Mouse (Mus musculus) embryo, embryonic 10 days (tissue): ENCODE measurements at regions not wholly inside any gene's neighbourhood (a gene's known extent, or its start where the extent isn't known, plus 50 kb on each side); places are given as distances from the start of the nearest gene placed in this dataset.

Experiments
- DNase-seq: peaks from one replicate; pipeline ENCODE4 v3.0.0-alpha.2; 2015; ENCODE audit warnings: low spot score

DNA sequence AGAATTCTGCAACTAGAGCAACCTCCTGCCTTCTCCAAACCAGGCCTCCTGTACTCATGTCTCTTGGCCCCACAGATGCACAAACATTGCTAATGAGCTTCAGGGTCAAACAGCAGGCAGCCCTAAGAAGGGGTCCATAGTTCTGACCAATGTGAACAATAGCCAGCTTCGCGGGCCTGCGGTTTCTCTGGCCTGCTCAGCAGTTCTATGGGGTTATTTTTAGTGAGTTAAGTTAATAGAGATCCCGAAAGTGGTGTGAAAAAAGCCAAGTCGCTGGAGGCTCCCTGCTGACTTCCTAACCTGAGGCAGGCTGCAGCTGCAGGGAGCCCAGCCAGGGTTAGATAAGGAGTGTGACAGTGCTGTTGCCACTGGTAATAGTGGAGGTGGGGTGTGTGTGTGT lies 106.6 kb downstream of the Pdcd6ip start:
- no peak for DNase-seq

- no peak for DNase-seq
Measured at GRCm38 (mm10) chr9:113587260-113587659, 120.8 kb downstream of the Pdcd6ip start.

DNA sequence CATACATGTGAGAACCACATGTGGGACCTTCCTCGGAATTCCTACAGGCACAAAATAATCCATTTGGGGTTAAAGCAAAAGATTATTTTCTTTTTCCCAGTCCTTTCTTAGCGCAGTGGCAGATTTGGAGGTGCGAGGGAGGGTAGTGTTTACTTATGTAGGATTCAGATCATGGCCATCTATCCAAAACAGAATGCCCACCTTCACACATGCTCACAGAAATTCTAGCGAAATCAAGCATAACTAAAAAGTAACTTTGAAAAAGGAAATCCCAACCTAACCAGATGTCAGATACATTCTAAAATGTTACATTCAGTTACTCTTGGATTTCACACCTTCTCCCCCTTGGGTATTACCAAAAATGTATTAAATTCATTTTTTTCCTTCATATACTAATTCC lies 121.6 kb downstream of the Pdcd6ip start:
- no peak for DNase-seq

GRCm38 (mm10) chr9:113578221-113578620 lies 129.8 kb downstream of the Pdcd6ip start:
- no peak for DNase-seq

GRCm38 (mm10) chr9:113568849-113569248 lies 139.2 kb downstream of the Pdcd6ip start:
- DNase-seq = no peak

DNA sequence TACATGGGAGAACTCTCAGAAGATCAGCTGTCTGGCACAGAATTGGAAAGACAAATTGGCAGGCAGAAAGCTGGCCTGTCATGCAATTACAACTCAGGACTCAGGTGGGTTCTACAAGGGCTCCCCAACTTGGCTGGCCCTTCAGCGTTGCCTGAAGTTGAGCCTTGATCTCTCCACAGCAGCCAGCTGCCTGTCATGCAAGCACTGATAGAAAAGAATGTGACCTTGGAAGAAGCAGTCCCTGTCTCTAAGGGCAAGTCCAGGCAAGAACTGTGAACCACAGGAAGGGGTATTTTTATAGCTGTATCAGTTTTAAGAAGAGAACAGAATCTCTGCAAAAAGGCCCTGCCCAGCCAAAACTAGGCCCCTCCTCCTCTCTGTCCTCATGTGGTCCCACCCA lies 140.4 kb downstream of the Pdcd6ip start:
- DNase-seq = no peak

DNA sequence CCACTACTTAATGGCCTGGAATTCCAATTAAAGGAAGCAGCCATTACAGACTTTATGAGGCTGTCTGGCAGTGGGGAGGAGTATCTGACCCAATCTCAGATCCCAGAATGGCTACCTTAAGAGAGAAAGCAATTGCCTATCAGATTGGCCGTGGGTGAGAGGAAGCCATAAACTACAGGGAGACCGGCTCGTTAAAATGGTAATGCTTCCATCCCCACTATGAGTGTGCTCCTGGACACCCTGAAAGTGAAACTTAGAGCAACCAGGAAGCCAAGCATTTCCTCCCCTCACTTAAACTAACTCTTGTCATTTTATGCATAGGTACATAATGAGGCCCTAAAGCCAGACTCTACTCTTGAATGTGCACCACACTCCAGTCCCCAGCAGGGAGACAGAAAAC lies 141.4 kb downstream of the Pdcd6ip start:
- no peak for DNase-seq

- no peak for DNase-seq
Measured at GRCm38 (mm10) chr9:113553911-113554310, 154.1 kb downstream of the Pdcd6ip start.

- no peak for DNase-seq
Measured at GRCm38 (mm10) chr9:113547458-113547857, 160.6 kb downstream of the Pdcd6ip start.

DNA sequence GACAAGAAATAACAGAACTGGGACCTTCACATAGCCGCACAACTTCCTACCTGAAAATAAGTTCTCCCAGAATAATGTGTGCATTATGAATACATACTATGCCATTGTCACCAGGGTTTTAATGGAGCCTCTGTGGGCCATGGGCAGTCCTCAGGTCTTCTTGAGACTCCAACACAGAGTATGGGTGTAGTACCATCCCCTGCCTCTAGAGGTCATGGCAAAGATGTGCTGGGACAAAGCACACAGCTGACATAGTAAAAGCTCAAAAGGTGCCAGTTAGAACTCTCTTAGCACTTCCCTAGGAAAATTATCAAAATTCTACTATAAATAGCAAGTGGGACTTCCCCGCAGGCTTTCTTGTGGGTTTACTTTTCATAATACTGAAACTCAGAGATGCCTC lies 179.5 kb downstream of the Pdcd6ip start:
- peak; percentile 75 for DNase-seq

- no peak for DNase-seq
Measured at GRCm38 (mm10) chr9:113524307-113524706, 183.8 kb downstream of the Pdcd6ip start.

- no peak for DNase-seq
Measured at GRCm38 (mm10) chr9:113523173-113523572, 184.9 kb downstream of the Pdcd6ip start.

DNA sequence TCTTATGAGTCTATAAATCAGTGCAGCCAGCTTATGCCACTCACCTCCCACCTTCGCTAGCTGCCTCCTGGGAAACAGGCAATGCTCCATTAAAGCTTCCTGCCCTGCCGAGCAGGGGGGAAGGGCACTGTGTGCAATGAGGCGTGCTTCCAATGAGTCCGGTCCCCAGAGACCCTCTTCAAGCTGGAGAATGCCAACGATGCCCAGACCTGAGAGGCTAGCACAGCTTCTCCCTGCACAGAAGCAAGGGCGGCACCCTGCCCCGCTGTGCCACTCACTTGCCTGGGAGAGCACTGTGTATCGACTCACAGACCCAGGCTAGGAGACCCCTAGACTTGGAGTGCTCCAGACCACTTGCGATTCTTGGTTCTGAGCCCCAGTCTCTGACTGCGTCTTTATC lies 188.3 kb downstream of the Pdcd6ip start:
- DNase-seq = peak; percentile 25

- peak; percentile 2 for DNase-seq
Measured at GRCm38 (mm10) chr9:113518482-113518881, 189.6 kb downstream of the Pdcd6ip start.

DNA sequence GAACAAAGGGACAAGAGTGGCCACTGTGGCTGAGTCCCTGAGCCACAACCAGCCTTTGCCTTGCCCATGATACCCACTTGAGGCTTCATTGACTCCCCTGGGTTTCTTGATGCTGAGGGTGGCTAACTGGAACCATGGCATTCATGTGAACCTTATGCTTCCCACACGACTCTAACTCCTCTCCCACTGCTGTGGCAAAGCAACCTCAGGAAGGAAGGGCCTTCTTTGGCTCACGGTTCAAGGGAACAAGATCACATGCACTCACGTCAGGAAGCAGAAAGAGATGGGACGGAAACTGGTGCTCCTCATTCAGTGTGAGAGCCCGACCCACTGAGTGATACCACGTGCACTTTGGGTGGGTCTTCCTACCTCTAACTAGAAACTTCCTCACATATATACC lies 190.3 kb downstream of the Pdcd6ip start:
- DNase-seq = no peak

GRCm38 (mm10) chr9:113515703-113516020 lies 192.4 kb downstream of the Pdcd6ip start:
- no peak for DNase-seq

GRCm38 (mm10) chr9:113514846-113515702 lies 193.0 kb downstream of the Pdcd6ip start:
- DNase-seq = no peak

DNA sequence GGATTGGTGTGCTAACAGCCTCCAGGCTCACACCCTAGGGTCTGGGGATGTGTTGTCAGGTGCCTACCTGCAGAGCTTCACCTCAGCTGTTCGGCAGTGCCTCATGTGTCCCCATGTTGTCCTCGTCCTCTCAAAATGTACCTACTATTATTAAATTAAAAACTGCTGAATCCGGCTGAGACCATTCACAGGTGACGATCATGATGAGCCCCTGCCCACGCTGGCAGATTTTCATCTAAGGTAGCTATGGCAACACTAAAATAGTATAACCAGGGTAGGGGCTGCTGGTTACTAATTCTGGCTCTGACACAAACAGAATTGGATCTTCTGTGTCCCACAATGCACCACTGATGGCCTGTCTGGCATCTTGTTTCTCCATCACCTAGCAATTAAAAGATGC lies 196.8 kb downstream of the Pdcd6ip start:
- no peak for DNase-seq

- no peak for DNase-seq
Measured at GRCm38 (mm10) chr9:113509368-113509767, 198.7 kb downstream of the Pdcd6ip start.

GRCm38 (mm10) chr9:113508821-113509220 lies 199.2 kb downstream of the Pdcd6ip start:
- no peak for DNase-seq

GRCm38 (mm10) chr9:113507561-113508460 lies 200.2 kb downstream of the Pdcd6ip start:
- no peak for DNase-seq

- DNase-seq = no peak
Measured at GRCm38 (mm10) chr9:113499246-113499645, 208.8 kb downstream of the Pdcd6ip start.

DNA sequence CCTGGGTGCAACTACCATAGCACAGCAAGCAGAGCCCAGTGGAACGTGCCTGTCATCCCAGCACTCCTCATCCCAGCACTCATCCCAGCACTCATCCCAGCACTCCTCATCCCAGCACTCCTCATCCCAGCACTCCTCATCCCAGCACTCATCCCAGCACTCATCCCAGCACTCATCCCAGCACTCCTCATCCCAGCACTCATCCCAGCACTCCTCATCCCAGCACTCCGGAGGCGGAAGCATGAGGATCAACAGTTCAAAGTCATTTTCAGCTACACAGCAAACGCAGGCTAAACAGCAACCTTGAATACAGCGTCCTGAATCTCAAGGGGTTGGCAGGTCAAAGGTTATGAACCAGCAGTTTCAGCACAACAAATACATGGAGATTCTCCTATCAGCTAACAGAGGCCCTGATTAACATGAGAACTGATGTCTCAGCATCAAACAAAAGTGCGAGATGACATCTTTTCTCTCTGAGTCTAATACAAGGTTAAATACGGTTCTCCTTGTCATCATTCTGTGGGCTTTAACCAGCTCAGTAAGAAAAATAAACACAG lies 211.8 kb downstream of the Pdcd6ip start:
- peak; percentile 34 for DNase-seq
